Mouse (Mus musculus) bone marrow, adult 2 months (tissue): ENCODE results near the gene Gm3409. TPM values are rescaled to one million over a fixed set of nuclear protein-coding genes. Genes with fewer than 3 reads are reported as not detected.

Experiments used
- H3K27ac ChIP-seq: fragments of 200-500 bp; 2 replicates; pipeline ENCODE4 v1.5.1; 2012; ENCODE audit warnings: low read depth, mild to moderate bottlenecking, control low read depth, inconsistent platforms, low read length; ENCODE audit not compliant: control insufficient read depth, poor library complexity, insufficient read depth
- H3K4me1 ChIP-seq: fragments of 200-500 bp; 2 replicates; pipeline ENCODE4 v1.6.1; 2011; ENCODE audit warnings: low read length; ENCODE audit not compliant: control insufficient read depth, insufficient read depth
- H3K4me3 ChIP-seq: fragments of 200-500 bp; replicated peaks from 2 replicates; pipeline ENCODE3; 2011; ENCODE audit warnings: mild to moderate bottlenecking, low read depth, low read length, control low read depth; ENCODE audit not compliant: control insufficient read depth
- CTCF ChIP-seq: fragments of 200-500 bp; IDR thresholded peaks from 2 replicates; pipeline ENCODE4 v1.5.1; 2011; ENCODE audit warnings: low read length, control low read depth; ENCODE audit not compliant: control insufficient read depth, insufficient read depth
- POLR2A ChIP-seq: fragments of 200-500 bp; IDR thresholded peaks from 2 replicates; pipeline ENCODE4 v1.6.1; 2011; ENCODE audit warnings: low read depth, mild to moderate bottlenecking, control low read depth, low read length, borderline replicate concordance; ENCODE audit not compliant: control insufficient read depth
- WGBS: fragments of 180-500 bp; shearing (Covaris S2); methylation state at CpG from one replicate; pipeline ENCODE4 v1.1.7; 2018; 5-methylcytosine and 5-hydroxymethylcytosine counted together
- polyA plus RNA-seq: library from polyadenylated mRNA; stranded (reverse); fragments of >200 nt; gene quantifications from 2 replicates; pipeline ENCODE4 v1.2.4, GENCODE M21; 2011; ENCODE audit warnings: low replicate concordance; ENCODE audit not compliant: missing spikeins, insufficient read depth, insufficient read length

Gm3409 gene
- polyA plus RNA-seq, 1 experiment = not detected

- Histone ChIP-seq H3K4me1 (no peaks in the 10 kb centered on the region), H3K27ac (no peak overlapping the region), H3K4me3 (no peak overlapping the region)
- TF ChIP-seq CTCF (peak; percentile 36; the same call in 1 of the 2 replicates), POLR2A (no peak)
- 80% methylated on average over 3 of the region's 3 CpGs for WGBS
Measured at GRCm38 (mm10) chr5:146576668-146577067, 39.2 kb downstream of the Gm3409 start.

GRCm38 (mm10) chr5:146584156-146584477, 46.7 kb downstream of the Gm3409 start:
- Histone ChIP-seq H3K27ac (no peak overlapping the region), H3K4me3 (no peak overlapping the region), H3K4me1 (no peaks in the 10 kb centered on the region; the same call in 1 of the 2 replicates)
- 9% methylated on average over 10 of the region's 10 CpGs for WGBS
- TF ChIP-seq POLR2A = no peak
- TF ChIP-seq CTCF = no peak

GRCm38 (mm10) chr5:146584478-146585306, 47.2 kb downstream of the Gm3409 start, which contains the start of gene Gpr12:
Gpr12 (minus strand) TSS chr5:146585239.
- H3K4me1 ChIP-seq = no peaks in the 10 kb centered on the region; the same call in 1 of the 2 replicates
- H3K27ac ChIP-seq = no peak within 1 kb of the TSS; the same call in 1 of the 2 replicates
- H3K4me3 ChIP-seq = peak within 1 kb of the TSS; percentile 23
- no peak for TF ChIP-seq CTCF
- TF ChIP-seq POLR2A = no peak
- 3% methylated on average over 64 of the region's 64 CpGs for WGBS

GRCm38 (mm10) chr5:146585307-146585651, 47.8 kb downstream of the Gm3409 start:
- 1% methylated on average over 10 of the region's 10 CpGs for WGBS
- Histone ChIP-seq H3K4me1 (no peaks in the 10 kb centered on the region; the same call in 1 of the 2 replicates), H3K27ac (no peak overlapping the region), H3K4me3 (no peak overlapping the region)
- no peak for TF ChIP-seq POLR2A

- Histone ChIP-seq H3K27ac (no peak overlapping the region), H3K4me3 (no peak overlapping the region), H3K4me1 (no peaks in the 10 kb centered on the region; the same call in 1 of the 2 replicates)
- TF ChIP-seq POLR2A (no peak), CTCF (no peak)
- 65% methylated on average over 8 of the region's 8 CpGs for WGBS
Measured at GRCm38 (mm10) chr5:146586357-146587070, 49.1 kb downstream of the Gm3409 start.

Other genes with a start within 250 kb of the Gm3409 start
- 0.18 and 0.67 TPM in 2 replicates for gene Wasf3, start 152.7 kb upstream of the Gm3409 start, polyA plus RNA-seq
- not detected in 2 replicates for gene Gm6408, start 55.7 kb upstream of the Gm3409 start, polyA plus RNA-seq
- not detected in 2 replicates for gene Gm6370, start 46.3 kb upstream of the Gm3409 start, polyA plus RNA-seq
- gene 4930449I24Rik, start 35.2 kb upstream of the Gm3409 start, polyA plus RNA-seq = not detected in 2 replicates
- not detected in 2 replicates for gene Gm3402, start 23.5 kb upstream of the Gm3409 start, polyA plus RNA-seq
- gene Gm3404, start 11.8 kb upstream of the Gm3409 start, polyA plus RNA-seq = not detected in 2 replicates
- gene Gm3415, start 18.5 kb downstream of the Gm3409 start, polyA plus RNA-seq = not detected in 2 replicates
- gene Gpr12, start 47.6 kb downstream of the Gm3409 start, polyA plus RNA-seq = 0.66 and 1.0 TPM in 2 replicates